Mouse (Mus musculus) ES-Bruce4 (cell line): ENCODE results near the gene Mreg. TPM values are rescaled to one million over a fixed set of nuclear protein-coding genes. Genes with fewer than 3 reads are reported as not detected.

Source experiments
- H3K27ac ChIP-seq: 2 replicates; pipeline ENCODE4 v1.5.1; 2012; ENCODE audit warnings: low read length, inconsistent platforms; ENCODE audit not compliant: insufficient read depth
- H3K27me3 ChIP-seq: 2 replicates; pipeline ENCODE4 v1.6.1; 2012; ENCODE audit warnings: mild to moderate bottlenecking, low read length, inconsistent platforms; ENCODE audit not compliant: control insufficient read depth, poor library complexity, insufficient read depth, severe bottlenecking
- H3K36me3 ChIP-seq: 2 replicates; pipeline ENCODE4 v1.6.1; 2012; ENCODE audit warnings: inconsistent platforms, mild to moderate bottlenecking, low read length, moderate library complexity; ENCODE audit not compliant: control insufficient read depth, poor library complexity, insufficient read depth, severe bottlenecking
- H3K4me1 ChIP-seq: one replicate; pipeline ENCODE4 v1.8.1; 2011; ENCODE audit warnings: low read length; ENCODE audit not compliant: control insufficient read depth, insufficient read depth
- H3K4me3 ChIP-seq: 2 replicates; pipeline ENCODE4 v1.5.1; 2011; ENCODE audit warnings: low read depth, mild to moderate bottlenecking, low read length
- H3K9ac ChIP-seq: 2 replicates; pipeline ENCODE4 v1.6.1; 2012; ENCODE audit warnings: low read depth, mild to moderate bottlenecking, inconsistent platforms; ENCODE audit not compliant: poor library complexity, severe bottlenecking
- H3K9me3 ChIP-seq: replicated peaks from 2 replicates; pipeline ENCODE4 v1.6.1; 2012; ENCODE audit warnings: mild to moderate bottlenecking, low read length, inconsistent platforms; ENCODE audit not compliant: control insufficient read depth, poor library complexity, insufficient read depth, severe bottlenecking
- CTCF ChIP-seq: IDR thresholded peaks from one replicate; pipeline ENCODE4 v1.8.1; 2011; ENCODE audit warnings: low read depth, low read length
- EP300 ChIP-seq: IDR thresholded peaks from 2 replicates; pipeline ENCODE4 v1.6.1; 2011; ENCODE audit warnings: low read depth, low read length; ENCODE audit not compliant: insufficient read depth
- POLR2A ChIP-seq: IDR thresholded peaks from one replicate; pipeline ENCODE4 v1.8.1; 2011; ENCODE audit warnings: low read length; ENCODE audit not compliant: insufficient read depth
- polyA plus RNA-seq: library from polyadenylated mRNA; stranded (reverse); fragments of >200 nt; gene quantifications from 2 replicates; pipeline ENCODE4 v1.2.4, GENCODE M21; 2011; ENCODE audit warnings: low read depth; ENCODE audit not compliant: missing spikeins, insufficient read depth, insufficient read length

Mreg gene
- polyA plus RNA-seq, 1 experiment = 95.8 TPM

DNA sequence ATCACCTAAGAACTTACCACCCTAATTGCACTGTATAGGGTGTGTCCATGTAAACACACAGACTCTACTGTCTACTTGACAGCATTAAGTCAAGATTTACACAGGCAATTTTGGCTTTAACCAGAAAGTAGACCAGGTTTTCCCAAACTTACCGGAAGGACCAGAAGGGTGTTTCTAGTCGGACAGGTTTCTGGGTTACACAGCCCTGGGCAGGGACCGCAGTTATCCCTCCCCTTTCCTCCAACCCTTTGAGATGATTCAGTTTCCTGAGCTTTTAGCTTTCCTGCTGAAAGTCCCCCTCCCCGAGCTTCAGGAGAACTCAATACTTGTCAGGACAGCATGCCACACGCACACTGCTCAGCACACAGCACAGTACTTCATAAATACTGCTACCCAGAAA, 26.0 kb downstream of the Mreg start:
- Histone ChIP-seq H3K9me3 (no peaks in the 10 kb centered on the region), H3K4me1 (no peaks in the 10 kb centered on the region), H3K4me3 (no peak overlapping the region), H3K27me3 (no peaks in the 10 kb centered on the region), H3K36me3 (peaks cover 27% of the 10 kb centered on the region), H3K27ac (no peak overlapping the region), H3K9ac (no peak overlapping the region)
- no peak for TF ChIP-seq EP300
- no peak for TF ChIP-seq CTCF
- no peak for TF ChIP-seq POLR2A

- Histone ChIP-seq H3K4me1 (no peaks in the 10 kb centered on the region), H3K27me3 (no peaks in the 10 kb centered on the region), H3K36me3 (peaks cover 19% of the 10 kb centered on the region), H3K4me3 (no peak overlapping the region), H3K9me3 (no peaks in the 10 kb centered on the region), H3K9ac (no peak overlapping the region), H3K27ac (no peak overlapping the region)
- no peak for TF ChIP-seq EP300
These were observed 28.6 kb downstream of the Mreg start for GRCm38 (mm10) chr1:72183554-72183953.

GRCm38 (mm10) chr1:72182930-72183499, 29.1 kb downstream of the Mreg start:
- H3K4me1 ChIP-seq = no peaks in the 10 kb centered on the region
- H3K27ac ChIP-seq = no peak overlapping the region
- no peak overlapping the region for H3K9ac ChIP-seq
- H3K36me3 ChIP-seq = peaks cover 17% of the 10 kb centered on the region
- no peaks in the 10 kb centered on the region for H3K27me3 ChIP-seq
- no peak overlapping the region for H3K4me3 ChIP-seq
- H3K9me3 ChIP-seq = no peaks in the 10 kb centered on the region
- TF ChIP-seq EP300 (no peak), POLR2A (no peak), CTCF (no peak)

- Histone ChIP-seq H3K27ac (no peak overlapping the region), H3K27me3 (no peaks in the 10 kb centered on the region), H3K9ac (no peak overlapping the region), H3K9me3 (no peaks in the 10 kb centered on the region), H3K4me1 (no peaks in the 10 kb centered on the region), H3K4me3 (no peak overlapping the region), H3K36me3 (peaks cover 3% of the 10 kb centered on the region; the same call in 1 of the 2 replicates)
- no peak for TF ChIP-seq EP300
- TF ChIP-seq CTCF = no peak
- TF ChIP-seq POLR2A = no peak
These were observed 32.2 kb downstream of the Mreg start for GRCm38 (mm10) chr1:72179947-72180346.

DNA sequence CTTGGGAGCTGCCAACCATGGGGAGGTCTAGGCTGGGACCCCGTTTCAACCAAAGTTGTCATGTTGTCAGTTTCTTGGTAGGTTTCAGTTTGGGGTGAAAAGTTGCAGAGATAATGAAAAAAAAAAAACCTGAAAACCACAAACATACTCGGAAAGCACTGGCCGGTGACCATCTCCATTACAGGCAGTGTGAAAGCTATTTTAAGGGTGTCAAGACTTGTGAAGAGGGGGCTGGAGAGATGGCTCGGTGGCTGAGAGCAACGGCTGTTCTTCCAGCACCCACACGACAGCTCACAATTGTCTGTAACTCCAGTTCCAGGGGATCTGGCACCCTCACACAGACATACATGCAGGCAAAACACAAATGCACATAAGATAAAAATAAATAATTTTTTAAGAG, 35.9 kb downstream of the Mreg start:
- no peak overlapping the region for H3K9ac ChIP-seq
- H3K36me3 ChIP-seq = peaks cover 9% of the 10 kb centered on the region
- no peak overlapping the region for H3K4me3 ChIP-seq
- H3K27ac ChIP-seq = no peak overlapping the region
- peaks cover 7% of the 10 kb centered on the region for H3K4me1 ChIP-seq
- H3K27me3 ChIP-seq = no peaks in the 10 kb centered on the region
- TF ChIP-seq CTCF = no peak
- no peak for TF ChIP-seq EP300
- no peaks in the 10 kb centered on the region for H3K9me3 ChIP-seq

DNA sequence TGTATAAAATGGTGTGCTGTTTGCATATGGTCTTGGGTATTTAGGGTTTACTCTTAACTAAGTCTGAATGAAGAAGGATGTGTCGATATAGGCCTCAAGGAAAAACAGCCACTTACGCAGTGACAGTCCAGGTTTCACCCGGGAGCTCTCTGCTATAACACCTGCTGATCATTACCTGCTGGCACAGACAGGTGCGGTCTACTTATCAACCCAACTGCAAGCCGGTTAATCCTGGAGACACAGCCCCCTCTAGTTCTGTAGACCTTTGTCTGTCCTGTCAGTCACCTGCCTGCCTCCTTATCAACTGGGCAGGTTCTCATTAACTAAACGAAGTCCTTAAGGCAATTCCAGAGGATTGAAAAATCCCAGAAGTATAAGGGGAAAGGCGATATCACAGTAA, 37.9 kb downstream of the Mreg start:
- Histone ChIP-seq H3K4me3 (no peak overlapping the region), H3K4me1 (peaks cover 7% of the 10 kb centered on the region), H3K36me3 (peaks cover 12% of the 10 kb centered on the region), H3K27ac (no peak overlapping the region), H3K9me3 (no peaks in the 10 kb centered on the region), H3K27me3 (no peaks in the 10 kb centered on the region), H3K9ac (no peak overlapping the region)
- no peak for TF ChIP-seq CTCF
- TF ChIP-seq EP300 = no peak
- no peak for TF ChIP-seq POLR2A
